Mouse (Mus musculus) neutrophil, adult 83 days (primary cell): ENCODE measurements around the gene Tnfsf4. TPM values are rescaled to one million over a fixed set of nuclear protein-coding genes. Genes with fewer than 3 reads are reported as not detected.

ENCODE experiments used
- total RNA-seq, 2 experiments: library from RNA; stranded (reverse); gene quantifications; one replicate each; pipeline ENCODE4 v1.2.4; 2023

Gene Tnfsf4
- total RNA-seq, result not detected

DNA sequence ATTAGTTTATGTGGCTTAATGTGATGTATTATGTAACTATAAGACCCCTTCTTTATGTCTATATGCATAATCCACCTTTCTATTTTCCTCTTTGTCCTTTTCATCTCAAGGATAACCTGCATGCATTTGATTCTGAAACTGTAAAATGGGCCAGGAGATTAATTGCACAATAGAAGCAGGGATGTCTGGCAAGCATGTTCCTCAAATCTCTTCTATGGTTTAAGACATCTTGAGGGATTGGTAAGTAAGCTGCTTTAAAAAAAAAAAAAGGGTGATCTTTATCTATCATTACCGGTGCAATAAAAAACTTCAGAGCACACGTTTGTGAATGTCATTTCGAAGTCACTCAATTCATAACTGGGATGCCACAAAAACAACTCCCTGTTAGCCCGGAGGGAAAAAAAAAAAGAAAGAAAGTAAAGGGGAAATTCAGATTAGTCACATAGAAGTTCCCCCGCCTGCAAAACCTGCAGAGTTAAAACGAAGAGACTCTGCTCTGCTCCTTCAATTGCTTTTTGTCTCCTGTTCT lies at the start of gene Tnfsf4:
Gene Tnfsf4, plus strand, starts transcription at position 479 of the 529 bp plus-strand sequence.

Other genes with a start within 250 kb of the Tnfsf4 start
- not detected for gene Tex50, start 236.1 kb upstream of the Tnfsf4 start, total RNA-seq
- gene Prdx6, start 144.2 kb upstream of the Tnfsf4 start, total RNA-seq, result 100 to 1,000 TPM; 273 to 296 TPM
- gene Tnfsf18, start 99.2 kb downstream of the Tnfsf4 start, total RNA-seq, result not detected